Mouse (Mus musculus): Measurements from ENCODE around the gene Mcur1.

The Mcur1 gene

GRCm38 (mm10) chr13:43565346-43565745, 5.4 kb upstream of the Mcur1 start:
- DNase-seq (ENCODE audit: low spot score in 2 of 2): peak; percentile 52 to 83

- no peak for DNase-seq (ENCODE audit: low spot score in 2 of 2)
Measured at GRCm38 (mm10) chr13:43564733-43565132, 4.7 kb upstream of the Mcur1 start.

- no peak for DNase-seq (ENCODE audit: low spot score in 2 of 2)
Measured at GRCm38 (mm10) chr13:43562726-43563125, 2.7 kb upstream of the Mcur1 start.

- no peak for DNase-seq (ENCODE audit: low spot score in 2 of 2)
Measured at GRCm38 (mm10) chr13:43560458-43561411, 744 bp upstream of the Mcur1 start.

GRCm38 (mm10) chr13:43558959-43559358, 1.0 kb downstream of the Mcur1 start:
- no peak for DNase-seq (ENCODE audit: low spot score in 2 of 2)

- no peak for DNase-seq (ENCODE audit: low spot score in 2 of 2)
Measured at GRCm38 (mm10) chr13:43558357-43558756, 1.6 kb downstream of the Mcur1 start.

- no peak for DNase-seq (ENCODE audit: low spot score in 2 of 2)
Measured at GRCm38 (mm10) chr13:43556913-43557542, 3.0 kb downstream of the Mcur1 start.

GRCm38 (mm10) chr13:43555321-43555720, 4.7 kb downstream of the Mcur1 start:
- no peak for DNase-seq (ENCODE audit: low spot score in 2 of 2)

GRCm38 (mm10) chr13:43554827-43555226, 5.2 kb downstream of the Mcur1 start:
- DNase-seq (ENCODE audit: low spot score in 2 of 2): no peak

- DNase-seq (ENCODE audit: low spot score in 2 of 2): no peak
Measured at GRCm38 (mm10) chr13:43550676-43551075, 9.3 kb downstream of the Mcur1 start.

- no peak for DNase-seq (ENCODE audit: low spot score in 2 of 2)
Measured at GRCm38 (mm10) chr13:43549870-43550269, 10.1 kb downstream of the Mcur1 start.

- DNase-seq (ENCODE audit: low spot score in 2 of 2): no peak
Measured at GRCm38 (mm10) chr13:43549078-43549698, 10.8 kb downstream of the Mcur1 start.

- no peak for DNase-seq (ENCODE audit: low spot score in 2 of 2)
Measured at GRCm38 (mm10) chr13:43548617-43549016, 11.4 kb downstream of the Mcur1 start.

GRCm38 (mm10) chr13:43546861-43547260, 13.1 kb downstream of the Mcur1 start:
- peak; percentile 50 to 83 for DNase-seq (ENCODE audit: low spot score in 2 of 2)

- no peak for DNase-seq (ENCODE audit: low spot score in 2 of 2)
Measured at GRCm38 (mm10) chr13:43540205-43540815, 19.7 kb downstream of the Mcur1 start.

- DNase-seq (ENCODE audit: low spot score in 2 of 2): no peak
Measured at GRCm38 (mm10) chr13:43539409-43539808, 20.6 kb downstream of the Mcur1 start.

- no peak for DNase-seq (ENCODE audit: low spot score in 2 of 2)
Measured at GRCm38 (mm10) chr13:43537854-43538253, 22.1 kb downstream of the Mcur1 start.

GRCm38 (mm10) chr13:43534015-43534414, 26.0 kb downstream of the Mcur1 start:
- no peak for DNase-seq (ENCODE audit: low spot score in 2 of 2)

- DNase-seq (ENCODE audit: low spot score in 2 of 2): no peak
Measured at GRCm38 (mm10) chr13:43530832-43531693, 28.9 kb downstream of the Mcur1 start.

GRCm38 (mm10) chr13:43530129-43530831, 29.7 kb downstream of the Mcur1 start:
- DNase-seq (ENCODE audit: low spot score in 2 of 2): no peak

Measured in urinary bladder, postnatal 4 days (tissue).